Comparison of ENCODE assay signal across 8 mouse cellular contexts in the genomic region with DNA sequence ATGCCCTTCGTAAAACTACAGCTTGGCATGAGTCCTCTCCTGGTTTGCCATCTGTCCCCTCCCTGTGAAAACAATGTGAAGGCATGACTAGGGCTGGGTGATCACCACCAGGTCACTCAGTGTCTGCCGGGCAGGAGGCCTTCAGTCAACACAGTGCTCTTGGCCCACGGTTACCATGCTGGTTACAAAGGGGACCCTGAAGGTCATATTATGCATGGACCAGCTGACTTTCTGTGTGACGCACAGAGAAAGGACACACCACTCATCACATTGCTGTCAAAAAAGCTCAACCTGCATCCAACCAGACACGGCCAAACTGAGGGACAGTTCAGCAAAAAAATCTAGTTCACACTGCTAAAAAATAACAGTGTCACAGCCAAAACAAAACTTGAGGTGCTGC. TPM values are rescaled to one million over a fixed set of nuclear protein-coding genes. Genes with fewer than 3 reads are reported as not detected.
A peak's percentile ranks its signal among the peaks of the same experiment; 100 is the strongest.
DNase-seq lines count a peak whose midpoint lies in the region; ATAC-seq and TF ChIP-seq lines count a peak whose summit lies in the region.

Gene Csnk2a2, minus strand, starts transcription at position 34 of the 400 bp plus-strand sequence.

- H3K4me1 ChIP-seq in brown adipose tissue, adult 24 weeks (ENCODE audit: control insufficient read depth, insufficient read depth, insufficient read length, low read length), result peaks cover 3% of the 10 kb centered on the region; the same call in 1 of the 2 replicates
- peaks cover 22% of the 10 kb centered on the region for H3K4me1 ChIP-seq in midbrain, embryonic 15.5 days

- peaks cover 6% of the 10 kb centered on the region; the same call in 1 of the 2 replicates for H3K36me3 ChIP-seq in midbrain, embryonic 15.5 days (replicated peaks)

- H3K9me3 ChIP-seq in midbrain, embryonic 15.5 days, result no peaks in the 10 kb centered on the region

- no peak for DNase-seq in left cerebral cortex, adult 2 months (ENCODE audit: extremely low spot score in 1 of 2, low spot score in 2 of 2)
- no peak for DNase-seq in left cerebral cortex, adult 11 months (ENCODE audit: low spot score)
- DNase-seq in heart, adult 8-10 months (ENCODE audit: low spot score), result no peak
- no peak for DNase-seq in layer of hippocampus, postnatal 25 days (ENCODE audit: extremely low spot score in 1 of 2, low spot score in 1 of 2)
- no peak for DNase-seq in embryo, embryonic 10.5 days (ENCODE audit: low spot score)

- peak within 1 kb of the TSS; percentile 86 for H3K27ac ChIP-seq in left cerebral cortex, adult 2 months
- H3K27ac ChIP-seq in brown adipose tissue, adult 24 weeks (replicated peaks; ENCODE audit: low read depth, low read length), result no peak within 1 kb of the TSS
- no peak within 1 kb of the TSS for H3K27ac ChIP-seq in midbrain, embryonic 15.5 days

- no peak for TF ChIP-seq CTCF in left cerebral cortex, adult 2 months (IDR thresholded peaks at IDR 0.05)

- peak within 1 kb of the TSS; percentile 55 for H3K4me3 ChIP-seq in left cerebral cortex, adult 2 months
- H3K4me3 ChIP-seq in brown adipose tissue, adult 24 weeks (ENCODE audit: insufficient read depth, low read depth, low read length), result peak within 1 kb of the TSS; percentile 53
- H3K4me3 ChIP-seq in midbrain, embryonic 15.5 days, result peak within 1 kb of the TSS; percentile 85

- peak within 1 kb of the TSS; percentile 84 for H3K4me2 ChIP-seq in midbrain, embryonic 15.5 days

- ATAC-seq in midbrain, embryonic 15.5 days (replicated peaks), result no peak
- no peak for ATAC-seq in cerebellum, adult (ENCODE audit: insufficient number of reproducible peaks, low FRiP score, low TSS enrichment)

- peak within 1 kb of the TSS; percentile 98 for H3K9ac ChIP-seq in midbrain, embryonic 15.5 days

- WGBS in midbrain, embryonic 15.5 days, result 89% methylated on average over 5 of the region's 5 CpGs

- no peaks in the 10 kb centered on the region for H3K27me3 ChIP-seq in midbrain, embryonic 15.5 days (replicated peaks)

- intact Hi-C loops in left cerebral cortex, adult 2 months (cut with DNase I), result no loop called here

RNA-seq across cellular contexts. Expression of gene Csnk2a2, which starts in this region (rescaled TPM):
- total RNA-seq in left cerebral cortex, adult 2 months (2021), result 10 to 100 TPM; 71.6 to 86.2 TPM
- 23.4 and 32.7 TPM in 2 replicates for polyA plus RNA-seq in brown adipose tissue, adult 24 weeks (2012; ENCODE audit: insufficient read depth, insufficient read length, missing spikeins)
- 10 to 100 TPM; 17.3 to 30.2 (median 28.7) TPM for total RNA-seq in heart, adult 8-10 months (2022)
- total RNA-seq in layer of hippocampus, postnatal 25 days (2021), result 10 to 100 TPM; 69.8 to 70.5 TPM
- polyA plus RNA-seq in midbrain, embryonic 15.5 days (2015; fragmentation: Nextera tagmentation; extraction: Ambion mirVana), result 9.8 and 10.2 TPM in 2 replicates
